Mouse (Mus musculus) hindbrain, embryonic 12.5 days (tissue): ENCODE results near the gene Rbm25. TPM values are rescaled to one million over a fixed set of nuclear protein-coding genes. Genes with fewer than 3 reads are reported as not detected.
"Not testable (repeated sequence)": the region's sequence is repeated elsewhere in the genome, so short reads cannot be mapped to it uniquely, and the experiment has no call there.

Experiments
- ATAC-seq: fragments of 200-750 bp; cut with Nextera tagmentation; 2 replicates; pipeline ENCODE4 v1.8.0; 2017; ENCODE audit warnings: moderate TSS enrichment; ENCODE audit not compliant: low FRiP score
- H3K27ac ChIP-seq: fragments of 300-500 bp; sonication (generic); 2 replicates; pipeline ENCODE4 v1.5.1; 2016; ENCODE audit warnings: mild to moderate bottlenecking
- H3K27me3 ChIP-seq: fragments of 300-500 bp; sonication (generic); 2 replicates; pipeline ENCODE4 v1.6.1; 2016; ENCODE audit warnings: mild to moderate bottlenecking
- H3K36me3 ChIP-seq: fragments of 300-500 bp; sonication (generic); 2 replicates; pipeline ENCODE4 v1.6.1; 2016; ENCODE audit warnings: mild to moderate bottlenecking
- H3K4me1 ChIP-seq: fragments of 300-500 bp; sonication (generic); 2 replicates; pipeline ENCODE4 v1.6.1; 2016
- H3K4me2 ChIP-seq: fragments of 300-500 bp; sonication (generic); replicated peaks from 2 replicates; pipeline ENCODE4 v1.6.1; 2016; ENCODE audit warnings: mild to moderate bottlenecking
- H3K4me3 ChIP-seq: fragments of 300-500 bp; sonication (generic); 2 replicates; pipeline ENCODE4 v1.5.1; 2016; ENCODE audit warnings: mild to moderate bottlenecking
- H3K9ac ChIP-seq: fragments of 300-500 bp; sonication (generic); 2 replicates; pipeline ENCODE4 v1.6.1; 2016; ENCODE audit warnings: mild to moderate bottlenecking, moderate library complexity
- H3K9me3 ChIP-seq: fragments of 300-500 bp; sonication (generic); replicated peaks from 2 replicates; pipeline ENCODE4 v1.6.1; 2016; ENCODE audit warnings: mild to moderate bottlenecking
- WGBS: fragments of 180-500 bp; shearing (Covaris S2); methylation state at CpG from one replicate; pipeline ENCODE4 v1.1.7; 2016; 5-methylcytosine and 5-hydroxymethylcytosine counted together
- polyA plus RNA-seq: library from polyadenylated mRNA; unstranded; fragments of >200 nt; fragmentation: Nextera tagmentation; extraction: Ambion mirVana; gene quantifications from 2 replicates; pipeline ENCODE4 v1.2.1, GENCODE M21; 2016

Gene Rbm25
- polyA plus RNA-seq, 1 experiment from 2014 or later, result 286 TPM

GRCm38 (mm10) chr12:83618981-83619380 lies 12.1 kb upstream of the Rbm25 start:
- no peak for ATAC-seq
- no peak overlapping the region for H3K9ac ChIP-seq
- H3K4me1 ChIP-seq, result no peaks in the 10 kb centered on the region
- no peaks in the 10 kb centered on the region for H3K27me3 ChIP-seq
- no peak overlapping the region for H3K4me3 ChIP-seq
- H3K36me3 ChIP-seq, result no peaks in the 10 kb centered on the region
- H3K9me3 ChIP-seq, result no peaks in the 10 kb centered on the region
- no peak overlapping the region for H3K4me2 ChIP-seq
- no peak overlapping the region for H3K27ac ChIP-seq
- WGBS, result 71% methylated on average over 2 of the region's 2 CpGs

DNA sequence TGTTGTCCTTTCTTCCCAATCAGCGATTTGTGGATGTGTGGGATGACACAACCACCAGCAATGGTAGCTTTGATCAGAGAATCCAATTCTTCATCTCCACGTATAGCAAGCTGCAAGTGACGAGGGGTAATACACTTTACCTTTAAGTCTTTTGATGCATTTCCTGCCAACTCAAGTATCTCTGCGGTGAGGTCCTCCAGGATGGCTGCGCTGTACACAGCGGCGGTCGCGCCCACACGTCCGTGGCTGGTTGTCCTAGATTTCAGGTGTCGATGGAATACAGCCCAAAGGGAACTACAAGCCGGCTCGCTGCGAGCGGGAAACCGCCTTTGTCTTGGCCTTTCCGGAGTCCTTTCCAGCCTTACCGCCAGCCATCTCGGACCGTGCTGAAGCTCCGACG lies 10.3 kb upstream of the Rbm25 start:
- not testable (repeated sequence) for H3K4me2 ChIP-seq, H3K9me3 ChIP-seq, H3K36me3 ChIP-seq, ATAC-seq, H3K27ac ChIP-seq, H3K9ac ChIP-seq, H3K4me3 ChIP-seq, H3K27me3 ChIP-seq, H3K4me1 ChIP-seq
- 62% methylated on average over 23 of the region's 23 CpGs for WGBS

DNA sequence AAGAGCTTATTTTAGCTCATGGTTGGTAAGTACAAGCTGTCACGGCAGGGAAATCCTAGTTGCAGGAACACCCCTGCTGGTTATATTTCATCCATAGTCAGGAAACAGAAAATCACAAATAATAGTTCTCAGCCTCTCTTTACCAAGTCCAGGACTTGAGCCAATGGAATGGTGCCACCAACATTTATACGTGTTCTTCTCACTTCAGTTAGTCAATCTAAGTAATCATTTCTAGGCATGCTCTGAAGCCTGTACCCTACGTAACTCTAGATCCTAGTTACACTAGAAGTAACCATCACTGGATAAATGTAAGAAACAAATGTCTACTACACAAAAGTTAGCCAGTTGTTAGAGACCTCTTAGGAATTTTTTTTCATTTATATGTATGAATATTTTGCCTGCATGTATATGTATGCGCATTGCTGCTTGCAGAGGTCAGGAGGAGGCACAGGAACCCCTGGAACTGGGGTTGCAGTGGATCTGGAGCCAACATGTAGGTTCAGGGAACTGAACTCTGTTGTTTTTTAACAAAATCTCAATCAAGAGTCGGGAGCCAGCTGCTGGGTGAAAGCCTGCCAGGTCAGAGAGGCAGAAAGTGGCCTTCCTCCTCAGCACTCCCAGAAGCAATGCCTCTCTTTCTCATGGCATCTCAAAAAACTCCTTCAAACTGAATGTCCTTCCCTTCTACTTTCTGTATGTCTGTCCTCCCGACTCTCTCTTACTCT lies 8.8 kb upstream of the Rbm25 start:
- Histone ChIP-seq H3K9me3 (no peaks in the 10 kb centered on the region), H3K27ac (no peak overlapping the region), H3K4me3 (no peak overlapping the region), H3K27me3 (no peaks in the 10 kb centered on the region), H3K9ac (no peak overlapping the region), H3K4me2 (no peak overlapping the region), H3K4me1 (no peaks in the 10 kb centered on the region), H3K36me3 (no peaks in the 10 kb centered on the region)
- no peak for ATAC-seq
- 82% methylated on average over 6 of the region's 6 CpGs for WGBS

- Histone ChIP-seq H3K9ac (no peak overlapping the region), H3K4me3 (no peak overlapping the region), H3K4me2 (no peak overlapping the region), H3K27me3 (no peaks in the 10 kb centered on the region), H3K36me3 (no peaks in the 10 kb centered on the region), H3K9me3 (no peaks in the 10 kb centered on the region), H3K27ac (no peak overlapping the region), H3K4me1 (no peaks in the 10 kb centered on the region)
- WGBS, result 91% methylated on average over 1 of the region's 1 CpGs
- no peak for ATAC-seq
These were observed 6.7 kb upstream of the Rbm25 start for GRCm38 (mm10) chr12:83624321-83624720.

DNA sequence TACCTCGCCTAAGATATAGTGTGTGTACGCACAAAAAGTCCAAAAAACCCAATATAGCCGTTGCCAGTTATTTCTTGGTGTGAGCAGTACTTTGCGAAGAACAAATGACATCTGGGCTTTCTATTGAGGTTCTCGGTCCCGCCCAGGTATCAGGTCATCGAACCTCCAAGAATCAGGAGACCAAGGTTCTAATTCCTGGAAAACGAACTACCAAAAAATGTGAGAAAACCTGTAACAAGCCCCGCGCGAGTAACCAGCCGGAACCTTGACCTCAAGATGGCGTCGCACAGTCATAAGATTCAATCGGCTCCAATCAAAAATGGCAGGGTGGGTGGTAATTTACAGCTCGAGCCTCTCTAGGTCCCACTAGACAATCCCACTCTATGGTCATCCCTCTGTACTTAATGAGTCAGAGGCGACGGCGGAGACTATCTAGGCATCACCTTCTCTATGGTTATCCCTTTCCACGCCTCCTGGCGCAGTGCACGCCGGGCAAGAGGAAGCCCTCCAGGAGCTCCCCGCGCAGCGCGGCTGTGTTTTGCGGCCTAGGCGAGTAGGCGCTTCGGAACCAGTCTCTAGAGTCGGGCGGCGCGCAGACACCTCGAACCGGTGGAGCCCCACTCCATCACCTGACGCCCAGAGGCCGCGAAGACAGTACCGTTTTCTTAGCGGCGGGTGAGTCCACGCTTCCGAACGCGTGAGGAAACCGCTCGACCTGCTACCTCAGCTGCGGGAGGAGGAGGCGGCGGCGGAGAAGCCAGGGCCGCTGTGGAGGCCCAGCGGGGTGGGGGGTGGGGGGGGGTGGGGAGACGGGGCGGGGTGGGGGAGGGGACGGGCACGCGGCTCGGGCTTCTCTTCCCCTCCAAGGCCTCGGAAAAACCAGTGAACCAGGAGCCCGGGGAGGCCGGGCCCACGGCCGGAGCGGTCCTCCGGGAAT lies 975 bp downstream of the Rbm25 start:
- WGBS, result 1% methylated on average over 60 of the region's 68 CpGs
- no peaks in the 10 kb centered on the region for H3K9me3 ChIP-seq
- peak overlapping the region; percentile 99 for H3K9ac ChIP-seq
- peak overlapping the region; percentile 68 for H3K4me2 ChIP-seq
- 0 out of 2 replicates have a peak, but pooled peaks cover 5% of the 10 kb centered on the region for H3K4me1 ChIP-seq
- peak; percentile 100 for ATAC-seq
- peak overlapping the region; percentile 95 for H3K27ac ChIP-seq
- no peaks in the 10 kb centered on the region for H3K27me3 ChIP-seq
- H3K36me3 ChIP-seq, result peaks cover 11% of the 10 kb centered on the region
- H3K4me3 ChIP-seq, result peak overlapping the region; percentile 93

- peak overlapping the region; percentile 99 for H3K9ac ChIP-seq
- peak; percentile 69 for ATAC-seq
- H3K9me3 ChIP-seq, result no peaks in the 10 kb centered on the region
- H3K4me2 ChIP-seq, result peak overlapping the region; percentile 60
- H3K27ac ChIP-seq, result peak overlapping the region; percentile 95
- H3K4me3 ChIP-seq, result peak overlapping the region; percentile 93
- 0 out of 2 replicates have a peak, but pooled peaks cover 5% of the 10 kb centered on the region for H3K4me1 ChIP-seq
- no peaks in the 10 kb centered on the region for H3K27me3 ChIP-seq
- H3K36me3 ChIP-seq, result peaks cover 17% of the 10 kb centered on the region
- 0% methylated on average over 20 of the region's 20 CpGs for WGBS
These were observed 1.6 kb downstream of the Rbm25 start for GRCm38 (mm10) chr12:83632680-83633025.

GRCm38 (mm10) chr12:83633807-83634206 lies 2.8 kb downstream of the Rbm25 start:
- Histone ChIP-seq H3K27ac (no peak overlapping the region), H3K36me3 (peaks cover 23% of the 10 kb centered on the region), H3K9me3 (no peaks in the 10 kb centered on the region), H3K4me3 (no peak overlapping the region), H3K27me3 (no peaks in the 10 kb centered on the region), H3K9ac (no peak overlapping the region), H3K4me2 (peak overlapping the region; percentile 60), H3K4me1 (0 out of 2 replicates have a peak, but pooled peaks cover 5% of the 10 kb centered on the region)
- WGBS, result 50% methylated on average over 2 of the region's 2 CpGs
- no peak for ATAC-seq

GRCm38 (mm10) chr12:83641233-83641632 lies 10.2 kb downstream of the Rbm25 start:
- 89% methylated on average over 2 of the region's 2 CpGs for WGBS
- H3K4me3 ChIP-seq, result no peak overlapping the region
- H3K27me3 ChIP-seq, result no peaks in the 10 kb centered on the region
- ATAC-seq, result no peak
- no peaks in the 10 kb centered on the region for H3K9me3 ChIP-seq
- no peak overlapping the region for H3K9ac ChIP-seq
- H3K4me1 ChIP-seq, result no peaks in the 10 kb centered on the region
- peaks cover 54% of the 10 kb centered on the region for H3K36me3 ChIP-seq
- H3K4me2 ChIP-seq, result no peak overlapping the region
- H3K27ac ChIP-seq, result no peak overlapping the region

- no peaks in the 10 kb centered on the region for H3K9me3 ChIP-seq
- H3K9ac ChIP-seq, result no peak overlapping the region
- peaks cover 50% of the 10 kb centered on the region for H3K36me3 ChIP-seq
- H3K27ac ChIP-seq, result no peak overlapping the region
- 87% methylated on average over 1 of the region's 1 CpGs for WGBS
- no peaks in the 10 kb centered on the region for H3K4me1 ChIP-seq
- H3K27me3 ChIP-seq, result no peaks in the 10 kb centered on the region
- no peak overlapping the region for H3K4me3 ChIP-seq
- ATAC-seq, result no peak
- H3K4me2 ChIP-seq, result no peak overlapping the region
These were observed 12.1 kb downstream of the Rbm25 start for GRCm38 (mm10) chr12:83643116-83643515.

DNA sequence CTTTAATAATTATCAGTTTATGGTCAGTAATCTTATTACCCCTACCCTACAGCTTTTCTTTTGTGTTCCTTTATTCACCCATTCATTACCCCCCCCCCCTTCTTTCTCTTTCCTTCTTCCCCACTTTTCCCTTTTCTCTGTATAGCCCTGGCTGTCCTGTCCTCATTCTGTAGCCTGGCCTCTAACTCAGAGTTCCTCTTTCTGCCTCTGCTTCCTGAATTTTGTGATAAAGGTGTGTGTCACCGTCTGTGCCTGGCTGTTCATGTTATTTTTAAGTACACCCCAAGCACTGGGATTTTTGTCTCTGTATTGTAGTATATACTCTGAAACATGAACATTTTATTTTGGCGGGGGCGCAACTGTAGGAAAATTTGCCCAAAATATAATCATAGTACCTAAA lies 19.3 kb downstream of the Rbm25 start:
- Histone ChIP-seq H3K9ac (no peak overlapping the region), H3K36me3 (peaks cover 60% of the 10 kb centered on the region), H3K4me1 (no peaks in the 10 kb centered on the region), H3K27ac (no peak overlapping the region), H3K27me3 (no peaks in the 10 kb centered on the region), H3K4me3 (no peak overlapping the region), H3K9me3 (no peaks in the 10 kb centered on the region), H3K4me2 (no peak overlapping the region)
- 95% methylated on average over 3 of the region's 3 CpGs for WGBS
- ATAC-seq, result no peak

DNA sequence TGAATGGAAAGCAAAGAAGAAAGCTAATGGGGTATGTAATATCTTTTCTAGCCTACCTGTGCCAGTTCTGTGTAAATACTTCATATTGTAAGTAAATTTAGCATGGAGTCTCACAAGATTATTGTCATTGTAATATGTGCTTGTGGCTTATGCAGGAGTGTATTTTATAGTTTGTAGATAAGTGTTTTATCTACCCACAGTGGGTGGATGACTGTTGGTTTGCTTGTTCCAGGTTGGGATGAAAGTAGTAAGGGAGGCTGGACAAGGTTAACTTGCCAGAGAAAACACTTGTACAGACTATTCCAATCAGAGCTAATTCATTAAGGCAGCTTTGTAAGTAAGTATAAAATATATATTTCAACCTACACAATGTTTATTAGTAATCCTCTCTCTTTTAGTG lies 20.4 kb downstream of the Rbm25 start:
- H3K9me3 ChIP-seq, result no peaks in the 10 kb centered on the region
- no peak overlapping the region for H3K4me3 ChIP-seq
- H3K9ac ChIP-seq, result no peak overlapping the region
- no peak for ATAC-seq
- peaks cover 53% of the 10 kb centered on the region for H3K36me3 ChIP-seq
- no peak overlapping the region for H3K4me2 ChIP-seq
- no peak overlapping the region for H3K27ac ChIP-seq
- H3K27me3 ChIP-seq, result no peaks in the 10 kb centered on the region
- H3K4me1 ChIP-seq, result no peaks in the 10 kb centered on the region

- Histone ChIP-seq H3K9ac (no peak overlapping the region), H3K4me2 (no peak overlapping the region), H3K36me3 (peaks cover 18% of the 10 kb centered on the region), H3K4me1 (peaks cover 19% of the 10 kb centered on the region), H3K27ac (no peak overlapping the region), H3K9me3 (no peaks in the 10 kb centered on the region), H3K27me3 (no peaks in the 10 kb centered on the region), H3K4me3 (no peak overlapping the region)
- 95% methylated on average over 1 of the region's 1 CpGs for WGBS
- no peak for ATAC-seq
These were observed 54.4 kb downstream of the Rbm25 start for GRCm38 (mm10) chr12:83685466-83685865.
